Mouse (Mus musculus): Measurements from ENCODE around the gene Runx2. TPM values are rescaled to one million over a fixed set of nuclear protein-coding genes. Genes with fewer than 3 reads are reported as not detected.

Gene Runx2
- polyA plus RNA-seq, 1 experiment: 2.1 TPM

GRCm38 (mm10) chr17:44637181-44637880 lies 177.3 kb downstream of the Runx2 start:
- Histone ChIP-seq H3K4me3 (replicated peaks) (no peak overlapping the region), H3K27me3 (replicated peaks) (no peaks in the 10 kb centered on the region), H3K36me3 (replicated peaks; ENCODE audit: low read length) (peaks cover 4% of the 10 kb centered on the region), H3K9me3 (no peaks in the 10 kb centered on the region), H3K4me1 (peaks cover 56% of the 10 kb centered on the region)
- TF ChIP-seq FLI1 (IDR thresholded peaks at IDR 0.05; ENCODE audit: low read length) (no peak), GATA1 (IDR thresholded peaks at IDR 0.05; ENCODE audit: borderline replicate concordance, low read length) (no peak)

GRCm38 (mm10) chr17:44634486-44634885 lies 180.1 kb downstream of the Runx2 start:
- Histone ChIP-seq H3K36me3 (replicated peaks; ENCODE audit: low read length) (peaks cover 9% of the 10 kb centered on the region), H3K27me3 (replicated peaks) (no peaks in the 10 kb centered on the region), H3K4me1 (peaks cover 62% of the 10 kb centered on the region), H3K4me3 (replicated peaks) (no peak overlapping the region), H3K9me3 (no peaks in the 10 kb centered on the region)
- TF ChIP-seq FLI1 (IDR thresholded peaks at IDR 0.05; ENCODE audit: low read length) (no peak), GATA1 (IDR thresholded peaks at IDR 0.05; ENCODE audit: borderline replicate concordance, low read length) (no peak)

GRCm38 (mm10) chr17:44633607-44634415 lies 180.8 kb downstream of the Runx2 start:
- Histone ChIP-seq H3K4me3 (replicated peaks) (no peak overlapping the region), H3K9me3 (no peaks in the 10 kb centered on the region), H3K36me3 (replicated peaks; ENCODE audit: low read length) (peaks cover 7% of the 10 kb centered on the region), H3K27me3 (replicated peaks) (no peaks in the 10 kb centered on the region), H3K4me1 (peaks cover 61% of the 10 kb centered on the region)
- TF ChIP-seq GATA1 (IDR thresholded peaks at IDR 0.05; ENCODE audit: borderline replicate concordance, low read length): no peak
- TF ChIP-seq FLI1 (IDR thresholded peaks at IDR 0.05; ENCODE audit: low read length): no peak

GRCm38 (mm10) chr17:44632941-44633340 lies 181.7 kb downstream of the Runx2 start:
- TF ChIP-seq GATA1 (IDR thresholded peaks at IDR 0.05; ENCODE audit: borderline replicate concordance, low read length): no peak
- no peak for TF ChIP-seq FLI1 (IDR thresholded peaks at IDR 0.05; ENCODE audit: low read length)
- peaks cover 61% of the 10 kb centered on the region for H3K4me1 ChIP-seq
- H3K9me3 ChIP-seq: no peaks in the 10 kb centered on the region
- H3K36me3 ChIP-seq (replicated peaks; ENCODE audit: low read length): peaks cover 7% of the 10 kb centered on the region
- no peak overlapping the region for H3K4me3 ChIP-seq (replicated peaks)
- H3K27me3 ChIP-seq (replicated peaks): no peaks in the 10 kb centered on the region

- TF ChIP-seq GATA1 (IDR thresholded peaks at IDR 0.05; ENCODE audit: borderline replicate concordance, low read length) (no peak), FLI1 (IDR thresholded peaks at IDR 0.05; ENCODE audit: low read length) (no peak)
- peaks cover 62% of the 10 kb centered on the region for H3K4me1 ChIP-seq
- no peaks in the 10 kb centered on the region for H3K9me3 ChIP-seq
- H3K36me3 ChIP-seq (replicated peaks; ENCODE audit: low read length): peaks cover 7% of the 10 kb centered on the region
- no peak overlapping the region for H3K4me3 ChIP-seq (replicated peaks)
- H3K27me3 ChIP-seq (replicated peaks): no peaks in the 10 kb centered on the region
These were observed 182.3 kb downstream of the Runx2 start for GRCm38 (mm10) chr17:44632292-44632691.

GRCm38 (mm10) chr17:44631577-44631976 lies 183.0 kb downstream of the Runx2 start:
- Histone ChIP-seq H3K4me3 (replicated peaks) (no peak overlapping the region), H3K36me3 (replicated peaks; ENCODE audit: low read length) (peaks cover 7% of the 10 kb centered on the region), H3K4me1 (peaks cover 58% of the 10 kb centered on the region), H3K27me3 (replicated peaks) (no peaks in the 10 kb centered on the region), H3K9me3 (no peaks in the 10 kb centered on the region)
- TF ChIP-seq FLI1 (IDR thresholded peaks at IDR 0.05; ENCODE audit: low read length) (no peak), GATA1 (IDR thresholded peaks at IDR 0.05; ENCODE audit: borderline replicate concordance, low read length) (no peak)

- Histone ChIP-seq H3K9me3 (peaks cover 5% of the 10 kb centered on the region), H3K27me3 (replicated peaks) (no peaks in the 10 kb centered on the region), H3K4me3 (replicated peaks) (no peak overlapping the region), H3K4me1 (peaks cover 42% of the 10 kb centered on the region), H3K36me3 (replicated peaks; ENCODE audit: low read length) (peaks cover 12% of the 10 kb centered on the region)
- TF ChIP-seq GATA1 (IDR thresholded peaks at IDR 0.05; ENCODE audit: borderline replicate concordance, low read length): no peak
- no peak for TF ChIP-seq FLI1 (IDR thresholded peaks at IDR 0.05; ENCODE audit: low read length)
These were observed 187.3 kb downstream of the Runx2 start for GRCm38 (mm10) chr17:44627317-44627716.

GRCm38 (mm10) chr17:44623707-44624106 lies 190.9 kb downstream of the Runx2 start:
- Histone ChIP-seq H3K9me3 (peaks cover 36% of the 10 kb centered on the region), H3K36me3 (replicated peaks; ENCODE audit: low read length) (peaks cover 33% of the 10 kb centered on the region), H3K4me1 (peaks cover 34% of the 10 kb centered on the region), H3K27me3 (replicated peaks) (no peaks in the 10 kb centered on the region), H3K4me3 (replicated peaks) (peak overlapping the region; percentile 65)
- TF ChIP-seq GATA1 (IDR thresholded peaks at IDR 0.05; ENCODE audit: borderline replicate concordance, low read length) (no peak), FLI1 (IDR thresholded peaks at IDR 0.05; ENCODE audit: low read length) (no peak)

- Histone ChIP-seq H3K9me3 (peaks cover 36% of the 10 kb centered on the region), H3K36me3 (replicated peaks; ENCODE audit: low read length) (peaks cover 33% of the 10 kb centered on the region), H3K4me3 (replicated peaks) (no peak overlapping the region), H3K27me3 (replicated peaks) (no peaks in the 10 kb centered on the region), H3K4me1 (peaks cover 35% of the 10 kb centered on the region)
- no peak for TF ChIP-seq FLI1 (IDR thresholded peaks at IDR 0.05; ENCODE audit: low read length)
- TF ChIP-seq GATA1 (IDR thresholded peaks at IDR 0.05; ENCODE audit: borderline replicate concordance, low read length): no peak
These were observed 191.3 kb downstream of the Runx2 start for GRCm38 (mm10) chr17:44623271-44623670.

GRCm38 (mm10) chr17:44620456-44620855 lies 194.1 kb downstream of the Runx2 start:
- Histone ChIP-seq H3K4me1 (peaks cover 34% of the 10 kb centered on the region), H3K9me3 (peaks cover 36% of the 10 kb centered on the region), H3K36me3 (replicated peaks; ENCODE audit: low read length) (peaks cover 33% of the 10 kb centered on the region), H3K27me3 (replicated peaks) (no peaks in the 10 kb centered on the region), H3K4me3 (replicated peaks) (no peak overlapping the region)
- TF ChIP-seq GATA1 (IDR thresholded peaks at IDR 0.05; ENCODE audit: borderline replicate concordance, low read length): no peak
- TF ChIP-seq FLI1 (IDR thresholded peaks at IDR 0.05; ENCODE audit: low read length): no peak
